Mouse (Mus musculus) testis, postnatal 10 days (tissue): ENCODE measurements around the gene Ercc6.
A peak's percentile ranks its signal among the peaks of the same experiment; 100 is the strongest.

ENCODE experiments used
- DNase-seq: peaks from one replicate; pipeline ENCODE4 v3.0.0; 2021; ENCODE audit warnings: low spot score

Gene Ercc6

GRCm38 (mm10) chr14:32513336-32514032 lies at the start of gene Ercc6:
TSS of gene Ercc6 (plus strand) at chr14:32513521.
- DNase-seq: peak; percentile 97

GRCm38 (mm10) chr14:32464601-32465505 lies 48.5 kb upstream of the Ercc6 start, which contains the start of gene Slc18a3:
TSS of gene Slc18a3 (minus strand) at chr14:32464850.
- no peak for DNase-seq

- DNase-seq: no peak
Measured at GRCm38 (mm10) chr14:32465506-32465870, 47.8 kb upstream of the Ercc6 start.

GRCm38 (mm10) chr14:32465889-32466288 lies 47.4 kb upstream of the Ercc6 start, which contains the start of gene Chat:
TSS of gene Chat (minus strand) at chr14:32465989.
- no peak for DNase-seq

- peak; percentile 87 for DNase-seq
Measured at GRCm38 (mm10) chr14:32467606-32468005, 45.7 kb upstream of the Ercc6 start.

GRCm38 (mm10) chr14:32472996-32473395 lies 40.3 kb upstream of the Ercc6 start:
- DNase-seq: peak; percentile 77

- no peak for DNase-seq
Measured at GRCm38 (mm10) chr14:32476559-32476958, 36.8 kb upstream of the Ercc6 start.

- no peak for DNase-seq
Measured at GRCm38 (mm10) chr14:32477581-32477980, 35.7 kb upstream of the Ercc6 start.

GRCm38 (mm10) chr14:32482061-32482460 lies 31.3 kb upstream of the Ercc6 start:
- DNase-seq: no peak

GRCm38 (mm10) chr14:32492521-32492920 lies 20.8 kb upstream of the Ercc6 start:
- DNase-seq: no peak

GRCm38 (mm10) chr14:32496115-32496850 lies 17.0 kb upstream of the Ercc6 start:
- no peak for DNase-seq

- no peak for DNase-seq
Measured at GRCm38 (mm10) chr14:32501303-32501702, 12.0 kb upstream of the Ercc6 start.

GRCm38 (mm10) chr14:32502764-32503688 lies 10.3 kb upstream of the Ercc6 start:
- no peak for DNase-seq

GRCm38 (mm10) chr14:32503897-32504296 lies 9.4 kb upstream of the Ercc6 start:
- DNase-seq: no peak

- DNase-seq: no peak
Measured at GRCm38 (mm10) chr14:32506329-32506728, 7.0 kb upstream of the Ercc6 start.

GRCm38 (mm10) chr14:32507216-32507615 lies 6.1 kb upstream of the Ercc6 start:
- DNase-seq: peak; percentile 76

- peak; percentile 62 for DNase-seq
Measured at GRCm38 (mm10) chr14:32508105-32508835, 5.1 kb upstream of the Ercc6 start.

GRCm38 (mm10) chr14:32509443-32509961 lies 3.8 kb upstream of the Ercc6 start:
- no peak for DNase-seq

GRCm38 (mm10) chr14:32512912-32513311 lies 409 bp upstream of the Ercc6 start:
- no peak for DNase-seq

GRCm38 (mm10) chr14:32516086-32516485 lies 2.8 kb downstream of the Ercc6 start:
- no peak for DNase-seq
